ENCODE assay signal across 15 mouse cellular contexts in genomic region chr2:164429881-164430615, GRCm38 (mm10). TPM values are rescaled to one million over a fixed set of nuclear protein-coding genes. Genes with fewer than 3 reads are reported as not detected.
DNase-seq lines count a peak whose midpoint lies in the region; ATAC-seq and TF ChIP-seq lines count a peak whose summit lies in the region.
"Had no signal": no experiment of that assay in that cellular context is flagged by ENCODE, and none has a peak within 500 bp of the region (broad histone marks: within the 10 kb centered on the region; RNA-seq: fewer than 3 reads in every experiment).

No protein-coding gene starts in this region.

- no peaks in the 10 kb centered on the region for H3K9me3 ChIP-seq in limb, embryonic 12.5 days
- H3K9me3 ChIP-seq in stomach, postnatal 0 days (ENCODE audit: control insufficient read depth, low read length) = no peaks in the 10 kb centered on the region
- H3K9me3 ChIP-seq: forebrain, embryonic 15.5 days; neural tube, embryonic 13.5 days had no signal

- 54% methylated on average over 15 of the region's 15 CpGs for WGBS in kidney, adult 2 months
- 47% methylated on average over 15 of the region's 15 CpGs for WGBS in limb, embryonic 12.5 days
- 56% methylated on average over 15 of the region's 15 CpGs for WGBS in stomach, postnatal 0 days

- no peak overlapping the region; the same call in 1 of the 2 replicates for H3K4me2 ChIP-seq in limb, embryonic 12.5 days
- no peak overlapping the region for H3K4me2 ChIP-seq in stomach, postnatal 0 days (replicated peaks; ENCODE audit: low read depth)
- H3K4me2 ChIP-seq: forebrain, embryonic 15.5 days; neural tube, embryonic 13.5 days had no signal

- no peak for DNase-seq in kidney, adult 2 months
- no peak for DNase-seq in kidney, postnatal 25 days
- no peak for DNase-seq in testis, postnatal 10 days (ENCODE audit: low spot score)
- no peak for DNase-seq in stomach, postnatal 0 days (ENCODE audit: low spot score)
- no peak for DNase-seq in urinary bladder, adult 18-20 months (ENCODE audit: low spot score in 2 of 2)
- DNase-seq in urinary bladder, postnatal 36 days (ENCODE audit: low spot score in 2 of 2) = no peak
- DNase-seq: adrenal gland, adult 2 months; B cell, adult 2 months; cerebellum, postnatal 10 days; gastrocnemius, postnatal 25 days; thymus, postnatal 25 days had no signal

- H3K36me3 ChIP-seq in kidney, adult 2 months (ENCODE audit: control insufficient read depth, insufficient read depth, low read length) = peaks cover 16% of the 10 kb centered on the region
- no peaks in the 10 kb centered on the region for H3K36me3 ChIP-seq in testis, adult 2 months (ENCODE audit: control insufficient read depth, insufficient read depth, low read length)
- H3K36me3 ChIP-seq in limb, embryonic 12.5 days = peaks cover 31% of the 10 kb centered on the region; the same call in 1 of the 2 replicates
- H3K36me3 ChIP-seq in stomach, postnatal 0 days (ENCODE audit: control insufficient read depth, insufficient read depth, low read length) = peaks cover 18% of the 10 kb centered on the region
- H3K36me3 ChIP-seq: forebrain, embryonic 15.5 days; neural tube, embryonic 13.5 days had no signal

- no peak for TF ChIP-seq CTCF in kidney, adult 2 months (conservative IDR thresholded peaks at IDR 0.05; ENCODE audit: insufficient read depth, insufficient read length, low read depth, low read length)
- no peak for TF ChIP-seq CTCF in testis, adult 2 months (IDR thresholded peaks at IDR 0.05; ENCODE audit: control insufficient read depth, insufficient read depth, insufficient replicate concordance, low read depth, low read length)
- TF ChIP-seq CTCF in stomach, postnatal 0 days (IDR thresholded peaks at IDR 0.05; ENCODE audit: low read depth) = no peak

- H3K27ac ChIP-seq in kidney, adult 2 months (ENCODE audit: insufficient read depth, low read depth, low read length) = peak overlapping the region; percentile 87
- H3K27ac ChIP-seq in testis, adult 2 months (ENCODE audit: control insufficient read depth, insufficient read depth, low read depth, low read length) = peak overlapping the region; percentile 82
- H3K27ac ChIP-seq in limb, embryonic 12.5 days = 0 out of 2 replicates have a peak overlapping the region, but pooled peaks have one; percentile 1
- H3K27ac ChIP-seq in stomach, postnatal 0 days (replicated peaks) = peak overlapping the region; percentile 69
- H3K27ac ChIP-seq: forebrain, embryonic 15.5 days; neural tube, embryonic 13.5 days had no signal

- TF ChIP-seq EP300 in stomach, postnatal 0 days (optimal IDR thresholded peaks at IDR 0.05) = no peak

- no peak overlapping the region for H3K9ac ChIP-seq in limb, embryonic 12.5 days (replicated peaks)
- H3K9ac ChIP-seq in stomach, postnatal 0 days (ENCODE audit: low read length) = no peak overlapping the region
- H3K9ac ChIP-seq: forebrain, embryonic 15.5 days; neural tube, embryonic 13.5 days had no signal

- H3K4me3 ChIP-seq in kidney, adult 2 months (ENCODE audit: insufficient read depth, low read depth, low read length) = no peak overlapping the region
- no peak overlapping the region for H3K4me3 ChIP-seq in testis, adult 2 months (ENCODE audit: control insufficient read depth, low read depth, low read length)
- H3K4me3 ChIP-seq in limb, embryonic 12.5 days (replicated peaks) = no peak overlapping the region
- H3K4me3 ChIP-seq in stomach, postnatal 0 days (ENCODE audit: low read depth, low read length) = no peak overlapping the region
- H3K4me3 ChIP-seq: forebrain, embryonic 15.5 days; neural tube, embryonic 13.5 days had no signal

- ATAC-seq in limb, embryonic 12.5 days (ENCODE audit: insufficient number of reproducible peaks, insufficient read depth, low FRiP score, low TSS enrichment, low read depth) = no peak
- ATAC-seq in stomach, postnatal 0 days (ENCODE audit: low FRiP score, low TSS enrichment) = no peak
- ATAC-seq: forebrain, embryonic 15.5 days had no signal

- peaks cover 48% of the 10 kb centered on the region for H3K4me1 ChIP-seq in kidney, adult 2 months (ENCODE audit: control insufficient read depth, insufficient read depth, low read length)
- H3K4me1 ChIP-seq in testis, adult 2 months (ENCODE audit: control insufficient read depth, insufficient read depth, low read length) = peaks cover 24% of the 10 kb centered on the region
- peaks cover 47% of the 10 kb centered on the region for H3K4me1 ChIP-seq in limb, embryonic 12.5 days (replicated peaks)
- peaks cover 26% of the 10 kb centered on the region for H3K4me1 ChIP-seq in stomach, postnatal 0 days (replicated peaks; ENCODE audit: control insufficient read depth, insufficient read depth)
- H3K4me1 ChIP-seq: forebrain, embryonic 15.5 days had no signal

- H3K27me3 ChIP-seq in kidney, adult 2 months (replicated peaks; ENCODE audit: control insufficient read depth, insufficient read depth, low read length) = no peaks in the 10 kb centered on the region
- H3K27me3 ChIP-seq in testis, adult 2 months (ENCODE audit: control insufficient read depth, insufficient read depth, low read length) = no peaks in the 10 kb centered on the region
- H3K27me3 ChIP-seq in limb, embryonic 12.5 days = peaks cover 37% of the 10 kb centered on the region
- H3K27me3 ChIP-seq in stomach, postnatal 0 days (ENCODE audit: control insufficient read depth, insufficient read depth, low read length) = no peaks in the 10 kb centered on the region
- H3K27me3 ChIP-seq: forebrain, embryonic 15.5 days had no signal

- no peak for TF ChIP-seq POLR2A in kidney, adult 2 months (IDR thresholded peaks at IDR 0.05; ENCODE audit: low read depth, low read length)
- TF ChIP-seq POLR2A in testis, adult 2 months (IDR thresholded peaks at IDR 0.05; ENCODE audit: control insufficient read depth, low read depth, low read length) = no peak

RNA-seq across cellular contexts. Expression of gene Sdc4, which starts 13.6 kb away (rescaled TPM):
- polyA plus RNA-seq in kidney, adult 2 months (2012; rRNA removed) = 194 and 212 TPM in 2 replicates
- polyA plus RNA-seq in testis, adult 2 months (2012; rRNA removed) = 12.2 and 16.6 TPM in 2 replicates
- 34.3 and 36.5 TPM in 2 replicates for polyA plus RNA-seq in limb, embryonic 12.5 days (2016; fragmentation: Nextera tagmentation; extraction: Ambion mirVana)
- polyA plus RNA-seq in stomach, postnatal 0 days (2015; fragmentation: Nextera tagmentation; extraction: Ambion mirVana) = 133 and 143 TPM in 2 replicates

RNA-seq across cellular contexts. Expression of gene Matn4, which starts 25.1 kb away (rescaled TPM):
- 1.4 and 2.6 TPM in 2 replicates for polyA plus RNA-seq in kidney, adult 2 months (2012; rRNA removed)
- 0.19 and 0.26 TPM in 2 replicates for polyA plus RNA-seq in testis, adult 2 months (2012; rRNA removed)
- 50.5 and 78.0 TPM in 2 replicates for polyA plus RNA-seq in limb, embryonic 12.5 days (2016; fragmentation: Nextera tagmentation; extraction: Ambion mirVana)
- 2.0 and 3.1 TPM in 2 replicates for polyA plus RNA-seq in stomach, postnatal 0 days (2015; fragmentation: Nextera tagmentation; extraction: Ambion mirVana)

RNA-seq across cellular contexts. Expression of gene Sys1, which starts 26.7 kb away (rescaled TPM):
- polyA plus RNA-seq in kidney, adult 2 months (2012; rRNA removed) = 94.5 and 122 TPM in 2 replicates
- polyA plus RNA-seq in testis, adult 2 months (2012; rRNA removed) = 26.1 and 26.4 TPM in 2 replicates
- polyA plus RNA-seq in limb, embryonic 12.5 days (2016; fragmentation: Nextera tagmentation; extraction: Ambion mirVana) = 55.2 and 59.2 TPM in 2 replicates
- polyA plus RNA-seq in stomach, postnatal 0 days (2015; fragmentation: Nextera tagmentation; extraction: Ambion mirVana) = 46.9 and 48.6 TPM in 2 replicates

RNA-seq across cellular contexts. Expression of gene Rbpjl, which starts 27.1 kb away (rescaled TPM):
- 0.04 TPM in 1 of 2 replicates, not detected in the other for polyA plus RNA-seq in kidney, adult 2 months (2012; rRNA removed)
- 0.04 and 0.05 TPM in 2 replicates for polyA plus RNA-seq in testis, adult 2 months (2012; rRNA removed)
- 0.40 and 0.55 TPM in 2 replicates for polyA plus RNA-seq in limb, embryonic 12.5 days (2016; fragmentation: Nextera tagmentation; extraction: Ambion mirVana)
- polyA plus RNA-seq in stomach, postnatal 0 days (2015; fragmentation: Nextera tagmentation; extraction: Ambion mirVana) = 0.32 and 0.36 TPM in 2 replicates
- polyA plus RNA-seq: adrenal gland, adult 2 months had no signal

RNA-seq across cellular contexts. Expression of gene Gm20458, which starts 30.7 kb away (rescaled TPM):
- polyA plus RNA-seq in kidney, adult 2 months (2012; rRNA removed) = 22.1 and 23.4 TPM in 2 replicates
- 5.0 and 5.6 TPM in 2 replicates for polyA plus RNA-seq in testis, adult 2 months (2012; rRNA removed)
- polyA plus RNA-seq in limb, embryonic 12.5 days (2016; fragmentation: Nextera tagmentation; extraction: Ambion mirVana) = 2.3 and 3.4 TPM in 2 replicates
- polyA plus RNA-seq in stomach, postnatal 0 days (2015; fragmentation: Nextera tagmentation; extraction: Ambion mirVana) = 26.9 and 28.1 TPM in 2 replicates

Comparison
In these comparisons a context has a peak if more than half of its experiments do, and no peak if none do; other contexts are left out.
1. H3K27ac ChIP-seq: peak in every context shown above with its lines; median percentile 87 in kidney, adult 2 months; 82 in testis, adult 2 months; 69 in stomach, postnatal 0 days; 1 in limb, embryonic 12.5 days.
2. RNA of gene Matn4, which starts 25.1 kb away (polyA plus RNA-seq): 50.5 to 78.0 TPM in limb, embryonic 12.5 days; 2.0 to 3.1 TPM in stomach, postnatal 0 days, 1.4 to 2.6 TPM in kidney, adult 2 months and 0.19 to 0.26 TPM in testis, adult 2 months; every median in the first group is over 10 times any median in the second.